Mouse (Mus musculus) spleen, adult 2 months (tissue): ENCODE results near the gene Olfr462.

ENCODE experiments used
- CTCF ChIP-seq: fragments of 200-500 bp; IDR thresholded peaks from 2 replicates; pipeline ENCODE4 v1.5.1; 2011; ENCODE audit warnings: mild to moderate bottlenecking, inconsistent platforms; ENCODE audit not compliant: insufficient read depth, insufficient read length, insufficient replicate concordance; ENCODE audit errors: extremely low read depth
- POLR2A ChIP-seq: fragments of 200-500 bp; IDR thresholded peaks from 2 replicates; pipeline ENCODE4 v1.6.1; 2011; ENCODE audit warnings: low read depth, low read length, inconsistent platforms

DNA sequence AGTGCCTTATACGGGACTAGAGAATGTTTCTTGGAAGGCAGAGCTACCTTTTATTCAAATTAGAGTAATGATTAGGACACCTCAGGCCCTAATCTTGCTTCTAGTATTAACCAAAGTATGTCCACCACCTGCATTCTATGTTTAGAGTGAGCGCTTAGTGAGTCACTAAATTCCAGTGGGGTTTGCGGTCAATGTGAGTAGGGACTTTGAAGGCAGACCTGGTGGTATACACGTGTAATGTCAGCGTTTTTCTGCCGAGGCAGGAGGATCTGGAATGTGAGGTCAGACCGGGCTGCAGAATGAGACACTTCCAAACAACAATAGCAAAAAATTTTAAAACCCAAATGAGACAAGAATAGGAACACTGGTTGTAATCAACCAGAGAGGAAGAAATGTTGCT, 37.5 kb downstream of the Olfr462 start:
- TF ChIP-seq CTCF (no peak), POLR2A (no peak)
